Mouse (Mus musculus) CD4-positive, CD25-positive, alpha-beta regulatory T cell, adult 4 months (primary cell): Measurements from ENCODE around the gene Tff1. TPM values are rescaled to one million over a fixed set of nuclear protein-coding genes. Genes with fewer than 3 reads are reported as not detected.

Source experiments
- ATAC-seq: one replicate; pipeline ENCODE4 v1.8.0; 2017
- polyA plus RNA-seq, 2 experiments: library from polyadenylated mRNA; unstranded; fragments of 100-300 nt; shearing (Covaris generic); gene quantifications; one replicate each; pipeline ENCODE4 v1.2.1; 2017

Gene Tff1
- polyA plus RNA-seq, 2 experiments from 2014 or later: not detected

- no peak for ATAC-seq
Measured at GRCm38 (mm10) chr17:31152966-31153499, 12.0 kb downstream of the Tff1 start.

- ATAC-seq: no peak
Measured at GRCm38 (mm10) chr17:31152512-31152911, 12.6 kb downstream of the Tff1 start.

- no peak for ATAC-seq
Measured at GRCm38 (mm10) chr17:31145998-31146397, 19.1 kb downstream of the Tff1 start.

GRCm38 (mm10) chr17:31144040-31145037 is 20.7 kb downstream of the Tff1 start, which contains the start of gene Tff2:
TSS of gene Tff2 (minus strand) at chr17:31144282.
- no peak for ATAC-seq

- ATAC-seq: no peak
Measured at GRCm38 (mm10) chr17:31142116-31142515, 23.0 kb downstream of the Tff1 start.

GRCm38 (mm10) chr17:31138398-31138797 is 26.7 kb downstream of the Tff1 start:
- ATAC-seq: peak; percentile 55

GRCm38 (mm10) chr17:31136821-31137220 is 28.3 kb downstream of the Tff1 start:
- ATAC-seq: peak; percentile 65

- peak; percentile 77 for ATAC-seq
Measured at GRCm38 (mm10) chr17:31136291-31136690, 28.8 kb downstream of the Tff1 start.

GRCm38 (mm10) chr17:31134913-31135312 is 30.2 kb downstream of the Tff1 start:
- ATAC-seq: no peak

GRCm38 (mm10) chr17:31133776-31134175 is 31.3 kb downstream of the Tff1 start:
- ATAC-seq: no peak

GRCm38 (mm10) chr17:31131269-31131821 is 33.7 kb downstream of the Tff1 start:
- no peak for ATAC-seq

- no peak for ATAC-seq
Measured at GRCm38 (mm10) chr17:31129452-31129851, 35.6 kb downstream of the Tff1 start, which contains the start of gene Tff3. TSS of gene Tff3 (minus strand) at chr17:31129646.

- ATAC-seq: no peak
Measured at GRCm38 (mm10) chr17:31128708-31129318, 36.3 kb downstream of the Tff1 start.

GRCm38 (mm10) chr17:31125548-31126266 is 39.4 kb downstream of the Tff1 start:
- ATAC-seq: no peak

- ATAC-seq: no peak
Measured at GRCm38 (mm10) chr17:31121975-31122374, 43.1 kb downstream of the Tff1 start.

GRCm38 (mm10) chr17:31119429-31119828 is 45.6 kb downstream of the Tff1 start:
- ATAC-seq: peak; percentile 74

GRCm38 (mm10) chr17:31117946-31118345 is 47.1 kb downstream of the Tff1 start:
- ATAC-seq: no peak

- no peak for ATAC-seq
Measured at GRCm38 (mm10) chr17:31116063-31116462, 49.0 kb downstream of the Tff1 start.

- no peak for ATAC-seq
Measured at GRCm38 (mm10) chr17:31113191-31113856, 51.8 kb downstream of the Tff1 start.
